Comparison of ENCODE assay signal across 20 mouse cellular contexts in genomic region chr10:102763696-102764095, GRCm38 (mm10).
"Had no signal": no experiment of that assay in that cellular context is flagged by ENCODE, and none has a peak within 500 bp of the region (broad histone marks: within the 10 kb centered on the region; RNA-seq: fewer than 3 reads in every experiment).

No protein-coding gene starts in this region.

- H3K9ac ChIP-seq: intestine, embryonic 15.5 days; kidney, embryonic 15.5 days; liver, embryonic 13.5 days; midbrain, embryonic 12.5 days; midbrain, embryonic 15.5 days; neural tube, embryonic 12.5 days; neural tube, embryonic 15.5 days had no signal

- H3K4me1 ChIP-seq: intestine, embryonic 15.5 days; kidney, embryonic 15.5 days; liver, embryonic 13.5 days; midbrain, embryonic 12.5 days; midbrain, embryonic 15.5 days; neural tube, embryonic 12.5 days; neural tube, embryonic 15.5 days had no signal

- ATAC-seq: intestine, embryonic 15.5 days; midbrain, embryonic 15.5 days had no signal

- H3K4me3 ChIP-seq: intestine, embryonic 15.5 days; kidney, embryonic 15.5 days; left cerebral cortex, adult 2 months; liver, embryonic 13.5 days; midbrain, embryonic 12.5 days; midbrain, embryonic 15.5 days; neural tube, embryonic 12.5 days; neural tube, embryonic 15.5 days had no signal

- H3K4me2 ChIP-seq: intestine, embryonic 15.5 days; kidney, embryonic 15.5 days; liver, embryonic 13.5 days; midbrain, embryonic 12.5 days; midbrain, embryonic 15.5 days; neural tube, embryonic 12.5 days; neural tube, embryonic 15.5 days had no signal

- H3K36me3 ChIP-seq: intestine, embryonic 15.5 days; kidney, embryonic 15.5 days; liver, embryonic 13.5 days; midbrain, embryonic 12.5 days; midbrain, embryonic 15.5 days; neural tube, embryonic 12.5 days; neural tube, embryonic 15.5 days had no signal

- H3K27me3 ChIP-seq: intestine, embryonic 15.5 days; kidney, embryonic 15.5 days; liver, embryonic 13.5 days; midbrain, embryonic 12.5 days; midbrain, embryonic 15.5 days; neural tube, embryonic 12.5 days; neural tube, embryonic 15.5 days had no signal

- DNase-seq: kidney, adult 11 months; kidney, adult 8-10 months; kidney, postnatal 10 days; kidney, postnatal 36 days; layer of hippocampus, postnatal 36 days; liver, embryonic 13.5 days; right cerebral cortex, adult 18-20 months; right cerebral cortex, postnatal 14 days; right cerebral cortex, postnatal 4 days; thymus, adult 2 months; thymus, postnatal 25 days had no signal

- H3K9me3 ChIP-seq: intestine, embryonic 15.5 days; kidney, embryonic 15.5 days; liver, embryonic 13.5 days; midbrain, embryonic 12.5 days; midbrain, embryonic 15.5 days; neural tube, embryonic 12.5 days; neural tube, embryonic 15.5 days had no signal

- H3K27ac ChIP-seq: intestine, embryonic 15.5 days; kidney, embryonic 15.5 days; left cerebral cortex, adult 2 months; liver, embryonic 13.5 days; macrophage; midbrain, embryonic 12.5 days; midbrain, embryonic 15.5 days; neural tube, embryonic 12.5 days; neural tube, embryonic 15.5 days; stomach, postnatal 0 days had no signal
